Mouse (Mus musculus) ES-E14 (cell line): ENCODE measurements at regions not wholly inside any gene's neighbourhood (a gene's known extent, or its start where the extent isn't known, plus 50 kb on each side); places are given as distances from the start of the nearest gene placed in this dataset.

Experiments
- CHD2 ChIP-seq: IDR thresholded peaks from 2 replicates; pipeline ENCODE4 v1.6.1; 2014; ENCODE audit warnings: mild to moderate bottlenecking, low read depth, low read length, inconsistent platforms
- ZC3H11A ChIP-seq: IDR thresholded peaks from 2 replicates; pipeline ENCODE4 v1.6.1; 2012; ENCODE audit warnings: low read depth, mild to moderate bottlenecking, inconsistent platforms, low read length, borderline replicate concordance
- ZNF384 ChIP-seq: IDR thresholded peaks from 2 replicates; pipeline ENCODE4 v1.6.1; 2012; ENCODE audit warnings: low read depth, low read length, inconsistent platforms

DNA sequence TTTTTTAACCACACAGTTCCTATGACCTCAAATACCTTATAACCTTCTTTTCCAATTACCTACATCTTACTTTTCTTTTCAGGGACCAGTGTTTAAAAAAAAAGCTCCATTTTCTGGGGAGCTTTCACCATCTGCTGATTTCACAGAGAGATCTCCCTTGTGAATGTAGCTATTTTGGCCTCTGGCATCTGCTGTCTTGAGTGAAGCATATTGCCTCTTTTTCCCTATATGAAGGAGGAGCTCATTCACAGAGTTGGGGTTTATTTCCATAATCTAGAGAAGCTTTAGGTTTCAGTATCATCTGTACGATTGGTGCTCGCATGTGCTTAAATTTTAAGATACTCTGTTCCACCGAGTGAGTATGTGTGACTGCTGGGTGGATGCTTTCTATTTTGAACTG lies 153.4 kb upstream of the Palmd start:
- TF ChIP-seq ZNF384 (no peak), CHD2 (no peak), ZC3H11A (no peak)
